Mouse (Mus musculus): Measurements from ENCODE around the gene Gm43720.
"Not testable (repeated sequence)": the region's sequence is repeated elsewhere in the genome, so short reads cannot be mapped to it uniquely, and the experiment has no call there.

Gene Gm43720

GRCm38 (mm10) chr5:138260834-138261233, 18.9 kb downstream of the Gm43720 start:
- DNase-seq, result no peak

- DNase-seq, result no peak
Observed at GRCm38 (mm10) chr5:138260051-138260450, 19.7 kb downstream of the Gm43720 start.

- DNase-seq, result no peak
Observed at GRCm38 (mm10) chr5:138258993-138259392, 20.8 kb downstream of the Gm43720 start.

GRCm38 (mm10) chr5:138258542-138258941, 21.2 kb downstream of the Gm43720 start:
- DNase-seq, result no peak

- DNase-seq, result no peak
Observed at GRCm38 (mm10) chr5:138258078-138258477, 21.7 kb downstream of the Gm43720 start.

- no peak for DNase-seq
Observed at GRCm38 (mm10) chr5:138257585-138257978, 22.2 kb downstream of the Gm43720 start.

- DNase-seq, result no peak
Observed at GRCm38 (mm10) chr5:138256966-138257584, 22.7 kb downstream of the Gm43720 start.

- peak; percentile 46 for DNase-seq
Observed at GRCm38 (mm10) chr5:138256094-138256467, 23.7 kb downstream of the Gm43720 start.

- DNase-seq, result peak; percentile 94
Observed at GRCm38 (mm10) chr5:138255353-138256093, 24.2 kb downstream of the Gm43720 start, which contains the start of gene Lamtor4. TSS of gene Lamtor4 (plus strand) at chr5:138255482.

- DNase-seq, result no peak
Observed at GRCm38 (mm10) chr5:138253061-138253460, 26.7 kb downstream of the Gm43720 start.

GRCm38 (mm10) chr5:138251144-138251543, 28.6 kb downstream of the Gm43720 start:
- DNase-seq, result no peak

- DNase-seq, result no peak
Observed at GRCm38 (mm10) chr5:138241511-138241910, 38.2 kb downstream of the Gm43720 start.

GRCm38 (mm10) chr5:138234224-138234623, 45.5 kb downstream of the Gm43720 start:
- no peak for DNase-seq

GRCm38 (mm10) chr5:138233778-138234177, 46.0 kb downstream of the Gm43720 start:
- no peak for DNase-seq

- no peak for DNase-seq
Observed at GRCm38 (mm10) chr5:138229511-138229910, 50.2 kb downstream of the Gm43720 start.

GRCm38 (mm10) chr5:138228026-138228425, 51.7 kb downstream of the Gm43720 start:
- peak; percentile 67 for DNase-seq

GRCm38 (mm10) chr5:138227367-138227766, 52.4 kb downstream of the Gm43720 start:
- no peak for DNase-seq

- DNase-seq, result no peak
Observed at GRCm38 (mm10) chr5:138226491-138226890, 53.3 kb downstream of the Gm43720 start.

GRCm38 (mm10) chr5:138225700-138226099, 54.1 kb downstream of the Gm43720 start, which contains the start of gene Nxpe5:
TSS of gene Nxpe5 (plus strand) at chr5:138225898.
- no peak for DNase-seq

GRCm38 (mm10) chr5:138223287-138223686, 56.5 kb downstream of the Gm43720 start:
- no peak for DNase-seq

- peak; percentile 96 for DNase-seq
Observed at GRCm38 (mm10) chr5:138222111-138222510, 57.6 kb downstream of the Gm43720 start.

GRCm38 (mm10) chr5:138219864-138220263, 59.9 kb downstream of the Gm43720 start:
- no peak for DNase-seq

GRCm38 (mm10) chr5:138216632-138217031, 63.1 kb downstream of the Gm43720 start:
- DNase-seq, result not testable (repeated sequence)
